Mouse (Mus musculus) liver, adult 2 months (tissue): Measurements from ENCODE around the gene Yars. TPM values are rescaled to one million over a fixed set of nuclear protein-coding genes. Genes with fewer than 3 reads are reported as not detected.

Experiments
- DNase-seq: peaks from one replicate; pipeline ENCODE4 v3.0.0-alpha.2; 2011; ENCODE audit warnings: low read depth, low spot score; ENCODE audit errors: extremely low read depth
- H3K27ac ChIP-seq: fragments of 200-500 bp; replicated peaks from 2 replicates; pipeline ENCODE4 v1.5.1; 2012; ENCODE audit warnings: low read depth, mild to moderate bottlenecking, control low read depth, inconsistent platforms, low read length; ENCODE audit not compliant: insufficient read depth
- H3K27me3 ChIP-seq: fragments of 200-500 bp; 2 replicates; pipeline ENCODE4 v1.6.1; 2012; ENCODE audit warnings: mild to moderate bottlenecking, moderate library complexity, low read length, inconsistent platforms; ENCODE audit not compliant: control insufficient read depth, insufficient read depth
- H3K36me3 ChIP-seq: fragments of 200-500 bp; 2 replicates; pipeline ENCODE4 v1.6.1; 2012; ENCODE audit warnings: low read length, inconsistent platforms; ENCODE audit not compliant: control insufficient read depth, insufficient read depth
- H3K4me1 ChIP-seq: fragments of 200-500 bp; 2 replicates; pipeline ENCODE4 v1.6.1; 2011; ENCODE audit warnings: low read length; ENCODE audit not compliant: control insufficient read depth, insufficient read depth
- H3K4me3 ChIP-seq: fragments of 200-500 bp; 2 replicates; pipeline ENCODE4 v1.5.1; 2011; ENCODE audit warnings: low read depth, mild to moderate bottlenecking, control low read depth, low read length, moderate library complexity; ENCODE audit not compliant: insufficient read depth
- H3K79me2 ChIP-seq: fragments of 200-500 bp; 2 replicates; pipeline ENCODE4 v1.6.1; 2012; ENCODE audit warnings: inconsistent platforms, mild to moderate bottlenecking, low read length, moderate library complexity; ENCODE audit not compliant: control insufficient read depth, insufficient read depth
- H3K9ac ChIP-seq: fragments of 200-500 bp; 2 replicates; pipeline ENCODE4 v1.6.1; 2012; ENCODE audit warnings: low read depth, mild to moderate bottlenecking, control low read depth, inconsistent platforms, low read length
- CTCF ChIP-seq: fragments of 200-500 bp; IDR thresholded peaks from 2 replicates; pipeline ENCODE4 v1.5.1; 2011; ENCODE audit warnings: low read depth, low read length, control low read depth
- POLR2A ChIP-seq: fragments of 200-500 bp; IDR thresholded peaks from 2 replicates; pipeline ENCODE4 v1.6.1; 2011; ENCODE audit warnings: low read length, control low read depth; ENCODE audit not compliant: insufficient read depth; ENCODE audit errors: extremely low read depth
- WGBS: fragments of 180-500 bp; shearing (Covaris S2); methylation state at CpG from one replicate; pipeline ENCODE4 v1.1.7; 2018; 5-methylcytosine and 5-hydroxymethylcytosine counted together
- polyA plus RNA-seq: library from polyadenylated mRNA; depleted of rRNA; stranded (reverse); fragments of >200 nt; gene quantifications from 2 replicates; pipeline ENCODE4 v1.2.3, GENCODE M21; 2012
- total RNA-seq: library from RNA; depleted of rRNA; stranded (reverse); fragments of >200 nt; gene quantifications from 2 replicates; pipeline ENCODE4 v1.2.3, GENCODE M21; 2014

Gene Yars
- total and polyA plus RNA-seq, 2 experiments, result 15.3 to 18.5 TPM

DNA sequence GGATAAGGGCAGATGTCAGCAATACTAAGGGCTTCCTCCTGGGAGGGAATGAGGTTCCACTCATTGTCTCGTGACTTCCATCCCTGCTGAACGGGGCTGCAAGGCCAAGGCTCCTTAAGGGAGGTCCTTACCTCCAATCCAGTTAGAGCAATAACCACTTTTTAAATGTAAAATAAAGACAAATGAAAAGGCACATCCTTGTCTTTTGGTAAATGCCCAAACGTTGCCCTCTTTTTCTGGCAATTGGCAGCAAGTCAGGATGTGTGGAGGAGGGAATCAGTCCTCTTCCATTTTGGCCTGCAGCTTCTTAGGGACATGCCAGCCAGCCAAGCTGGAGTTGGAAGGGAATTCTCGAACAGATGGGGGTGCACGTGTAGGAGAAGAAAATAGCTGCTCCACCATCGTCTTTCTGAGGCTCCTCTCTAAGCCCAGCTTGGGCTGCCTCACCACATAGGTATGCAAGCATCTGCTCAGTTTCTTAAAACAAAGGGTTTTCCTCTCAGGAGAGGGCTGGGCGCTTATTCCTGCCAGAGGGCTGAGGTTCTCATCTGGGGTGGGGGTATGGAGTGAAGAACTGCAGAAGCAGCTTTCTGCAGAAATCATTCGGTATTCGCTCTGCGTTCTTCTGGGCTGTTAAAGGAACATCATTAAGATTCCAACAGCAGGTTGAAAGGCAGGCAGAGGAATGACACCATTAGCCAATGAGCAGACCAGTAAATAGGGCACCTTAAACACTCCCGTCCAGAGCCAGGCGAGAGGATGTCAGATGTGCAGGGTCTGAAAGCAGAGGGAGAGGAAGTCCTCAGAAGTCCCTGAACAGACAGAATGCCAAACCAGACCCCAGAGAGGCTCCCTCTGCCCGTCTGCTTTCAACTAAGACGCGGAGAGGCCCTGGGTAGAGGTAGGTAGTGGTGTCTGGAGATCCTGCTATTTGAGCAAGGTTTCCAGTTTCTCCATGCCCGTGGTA, 44.9 kb upstream of the Yars start:
- Histone ChIP-seq H3K9ac (no peak overlapping the region), H3K79me2 (no peaks in the 10 kb centered on the region), H3K27ac (no peak overlapping the region), H3K4me1 (peaks cover 16% of the 10 kb centered on the region), H3K27me3 (no peaks in the 10 kb centered on the region), H3K36me3 (peaks cover 1% of the 10 kb centered on the region), H3K4me3 (no peak overlapping the region)
- DNase-seq, result no peak
- WGBS, result 87% methylated on average over 16 of the region's 16 CpGs
- TF ChIP-seq POLR2A (no peak), CTCF (no peak)

- TF ChIP-seq CTCF, result no peak
- no peak for TF ChIP-seq POLR2A
- DNase-seq, result no peak
- H3K9ac ChIP-seq, result no peak overlapping the region
- H3K4me3 ChIP-seq, result no peak overlapping the region
- peaks cover 6% of the 10 kb centered on the region for H3K36me3 ChIP-seq
- 27% methylated on average over 4 of the region's 4 CpGs for WGBS
- peaks cover 16% of the 10 kb centered on the region for H3K4me1 ChIP-seq
- no peak overlapping the region for H3K27ac ChIP-seq
- H3K27me3 ChIP-seq, result no peaks in the 10 kb centered on the region
- H3K79me2 ChIP-seq, result no peaks in the 10 kb centered on the region
Observed at GRCm38 (mm10) chr4:129145411-129145810, 44.1 kb upstream of the Yars start.

GRCm38 (mm10) chr4:129145943-129146342, 43.6 kb upstream of the Yars start:
- DNase-seq, result peak; percentile 75
- TF ChIP-seq POLR2A, result no peak
- no peak for TF ChIP-seq CTCF
- Histone ChIP-seq H3K9ac (no peak overlapping the region), H3K4me3 (no peak overlapping the region), H3K4me1 (peaks cover 16% of the 10 kb centered on the region), H3K36me3 (peaks cover 12% of the 10 kb centered on the region), H3K27me3 (no peaks in the 10 kb centered on the region), H3K79me2 (no peaks in the 10 kb centered on the region), H3K27ac (no peak overlapping the region)
- WGBS, result 20% methylated on average over 4 of the region's 4 CpGs

- Histone ChIP-seq H3K27me3 (no peaks in the 10 kb centered on the region), H3K27ac (no peak overlapping the region), H3K4me3 (no peak overlapping the region), H3K36me3 (peaks cover 13% of the 10 kb centered on the region), H3K9ac (no peak overlapping the region), H3K79me2 (no peaks in the 10 kb centered on the region), H3K4me1 (peaks cover 16% of the 10 kb centered on the region)
- no peak for TF ChIP-seq POLR2A
- 40% methylated on average over 2 of the region's 2 CpGs for WGBS
- DNase-seq, result no peak
Observed at GRCm38 (mm10) chr4:129146392-129146791, 43.2 kb upstream of the Yars start.

DNA sequence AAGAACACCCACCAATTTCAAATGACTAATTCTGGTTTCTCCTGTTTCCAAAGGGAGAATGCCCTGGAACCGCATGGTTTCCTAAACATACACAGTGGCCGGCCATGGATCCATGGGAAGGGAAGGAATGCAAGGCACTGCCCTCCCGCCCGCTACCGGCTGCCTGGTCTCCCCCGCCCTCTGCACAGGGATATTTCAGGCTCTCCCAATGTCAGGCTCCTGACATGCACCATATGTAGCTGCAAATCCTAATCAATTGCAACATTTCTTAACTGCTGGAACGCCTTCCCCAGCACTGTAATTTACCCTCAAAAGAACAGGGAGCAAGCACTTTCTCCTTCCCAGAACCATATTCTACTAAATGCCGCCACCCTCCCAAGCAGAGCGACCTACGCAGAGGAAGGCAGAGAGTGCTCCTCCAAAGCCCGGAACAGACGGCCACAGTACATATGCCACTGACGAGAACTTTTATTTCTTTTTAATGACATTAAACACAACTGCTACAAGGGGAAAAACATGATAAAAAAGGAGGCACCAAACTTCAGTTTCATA, 41.9 kb upstream of the Yars start:
- Histone ChIP-seq H3K9ac (no peak overlapping the region), H3K27me3 (no peaks in the 10 kb centered on the region), H3K79me2 (no peaks in the 10 kb centered on the region), H3K27ac (no peak overlapping the region), H3K4me3 (no peak overlapping the region), H3K36me3 (peaks cover 20% of the 10 kb centered on the region), H3K4me1 (peaks cover 10% of the 10 kb centered on the region; the same call in 1 of the 2 replicates)
- TF ChIP-seq CTCF, result no peak
- WGBS, result 85% methylated on average over 13 of the region's 13 CpGs
- DNase-seq, result no peak

- Histone ChIP-seq H3K9ac (no peak overlapping the region), H3K27me3 (no peaks in the 10 kb centered on the region), H3K4me1 (peaks cover 8% of the 10 kb centered on the region; the same call in 1 of the 2 replicates), H3K79me2 (no peaks in the 10 kb centered on the region), H3K36me3 (peaks cover 30% of the 10 kb centered on the region), H3K4me3 (no peak overlapping the region), H3K27ac (no peak overlapping the region)
- DNase-seq, result no peak
- 94% methylated on average over 1 of the region's 1 CpGs for WGBS
- TF ChIP-seq POLR2A, result no peak
- TF ChIP-seq CTCF, result no peak
Observed at GRCm38 (mm10) chr4:129149321-129149720, 40.2 kb upstream of the Yars start.
